Mouse (Mus musculus): ENCODE measurements around the gene Nek8. TPM values are rescaled to one million over a fixed set of nuclear protein-coding genes. Genes with fewer than 3 reads are reported as not detected.

The Nek8 gene
- total RNA-seq, 2 experiments from 2014 or later, result 0.59 to 0.64 TPM

Small RNAs within 50 kb of the gene (microRNA-seq; reads per million reads assigned to microRNA genes)
- 0 reads per million in 2 experiments for gene Mir7653

Other genes with a start within 250 kb of the Nek8 start
- under 1 TPM in 1 of 2 experiments, not detected in 1; 0.10 TPM for gene Sez6, start 245.9 kb downstream of the Nek8 start, total RNA-seq (2021)
- gene Phf12, start 193.9 kb downstream of the Nek8 start, total RNA-seq (2021), result 10 to 100 TPM; 10.7 to 14.1 TPM
- 1 to 10 TPM in 1 of 2 experiments, under 1 TPM in 1; 0.94 to 1.9 TPM for gene Dhrs13, start 144.4 kb downstream of the Nek8 start, total RNA-seq (2021)
- gene Flot2, start 138.7 kb downstream of the Nek8 start, total RNA-seq (2021), result 10 to 100 TPM; 51.7 to 55.6 TPM
- 10 to 100 TPM; 21.7 to 22.7 TPM for gene Eral1, start 96.3 kb downstream of the Nek8 start, total RNA-seq (2021)
- 1 to 10 TPM; 6.0 to 6.1 TPM for gene Fam222b, start 82.0 kb downstream of the Nek8 start, total RNA-seq (2021)
- 1 to 10 TPM; 2.2 to 3.2 TPM for gene Traf4, start 11.1 kb downstream of the Nek8 start, total RNA-seq (2021)
- gene Tlcd1, start within 50 bp of the Nek8 start, total RNA-seq (2021), result 1 to 10 TPM in 1 of 2 experiments, under 1 TPM in 1; 0.99 to 1.4 TPM
- gene Rpl23a, start 6.9 kb upstream of the Nek8 start, total RNA-seq (2021), result 100 to 1,000 TPM; 644 to 813 TPM
- 1 to 10 TPM; 4.2 to 4.5 TPM for gene Rab34, start 11.8 kb upstream of the Nek8 start, total RNA-seq (2021)
- gene Proca1, start 16.7 kb upstream of the Nek8 start, total RNA-seq (2021), result under 1 TPM in 1 of 2 experiments, not detected in 1; 0.74 TPM
- 10 to 100 TPM; 40.7 to 41.1 TPM for gene Sdf2, start 69.1 kb upstream of the Nek8 start, total RNA-seq (2021)
- 10 to 100 TPM; 21.9 to 23.1 TPM for gene Supt6, start 69.3 kb upstream of the Nek8 start, total RNA-seq (2021)
- 100 to 1,000 TPM; 212 to 228 TPM for gene 2610507B11Rik, start 85.1 kb upstream of the Nek8 start, total RNA-seq (2021)
- under 1 TPM; 0.42 to 0.84 TPM for gene BC030499, start 114.2 kb upstream of the Nek8 start, total RNA-seq (2021)
- 1 to 10 TPM; 2.4 to 4.1 TPM for gene Spag5, start 124.9 kb upstream of the Nek8 start, total RNA-seq (2021)
- gene Aldoc, start 146.3 kb upstream of the Nek8 start, total RNA-seq (2021), result 1 to 10 TPM; 1.3 to 1.9 TPM
- gene Pigs, start 151.7 kb upstream of the Nek8 start, total RNA-seq (2021), result 10 to 100 TPM; 20.1 to 21.3 TPM
- 10 to 100 TPM; 10.1 to 16.2 TPM for gene Unc119, start 166.8 kb upstream of the Nek8 start, total RNA-seq (2021)
- under 1 TPM in 1 of 2 experiments, not detected in 1; 0.10 TPM for gene Foxn1, start 209.9 kb upstream of the Nek8 start, total RNA-seq (2021)
- not detected for gene Slc13a2, start 245.5 kb upstream of the Nek8 start, total RNA-seq (2021)